Mouse (Mus musculus): ENCODE data around the gene Dync1li2.

Gene Dync1li2

DNA sequence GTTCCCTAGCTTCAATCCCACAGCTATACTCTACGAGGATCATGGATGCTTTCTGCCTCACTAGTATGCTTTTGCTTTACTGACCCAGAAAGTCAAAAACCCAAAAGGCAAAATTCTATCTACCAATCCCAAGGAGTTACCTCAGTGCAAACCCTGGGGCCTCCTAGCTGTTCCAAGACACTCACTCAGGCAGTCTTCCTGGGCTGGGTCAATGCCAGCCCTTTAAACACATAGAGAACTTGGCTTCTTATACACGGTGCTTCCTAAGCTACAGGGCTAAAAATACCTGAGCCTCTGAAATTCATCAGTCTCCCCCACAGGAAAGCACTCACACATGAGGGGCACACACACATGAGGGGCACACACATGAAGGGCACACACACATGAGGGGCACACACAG is 59.6 kb downstream of the Dync1li2 start:
- peak; percentile 57 for DNase-seq (ENCODE audit: low read depth, low spot score)

DNA sequence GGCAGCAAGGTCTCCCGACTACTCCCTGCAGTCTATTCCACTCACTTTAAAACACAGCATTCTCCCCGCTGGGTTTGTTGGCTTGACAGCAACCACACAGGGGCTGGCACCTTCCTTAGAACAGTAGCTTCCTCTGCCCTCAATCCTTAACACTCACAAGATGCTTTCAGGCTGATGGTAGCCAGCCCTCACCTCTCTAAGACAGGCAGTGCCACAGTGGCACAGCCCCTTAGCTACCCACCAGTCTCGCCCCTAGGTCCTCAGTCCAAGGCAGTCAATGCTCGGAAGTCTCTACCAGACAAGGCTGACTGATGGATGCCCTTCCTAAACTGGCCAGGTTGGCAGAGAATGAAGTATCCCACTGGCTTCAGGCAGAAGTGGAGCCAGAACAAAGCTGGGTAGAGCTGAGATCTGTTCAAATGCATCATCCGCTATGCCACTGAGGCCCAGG is 61.9 kb downstream of the Dync1li2 start:
- no peak for DNase-seq (ENCODE audit: low read depth, low spot score)

DNA sequence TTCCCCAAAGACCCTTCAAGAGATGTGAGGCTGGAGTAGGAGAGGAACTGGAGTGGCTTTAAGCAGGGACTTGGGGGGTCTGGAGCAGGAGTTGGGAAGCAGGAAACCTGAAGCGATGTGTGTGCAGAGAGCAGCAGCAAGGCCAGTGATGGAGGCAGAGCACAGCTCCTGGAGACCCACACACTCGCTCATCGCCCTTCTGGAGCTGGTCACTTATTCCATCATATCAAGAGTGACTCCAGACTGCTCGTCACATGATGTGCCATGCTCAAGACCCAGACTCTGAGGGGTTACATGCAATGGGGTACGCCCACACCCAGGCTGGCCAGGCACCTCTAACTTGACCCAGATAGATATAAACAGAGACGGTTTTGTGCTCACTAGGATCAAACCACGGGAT is 62.6 kb downstream of the Dync1li2 start:
- no peak for DNase-seq (ENCODE audit: low read depth, low spot score)

DNA sequence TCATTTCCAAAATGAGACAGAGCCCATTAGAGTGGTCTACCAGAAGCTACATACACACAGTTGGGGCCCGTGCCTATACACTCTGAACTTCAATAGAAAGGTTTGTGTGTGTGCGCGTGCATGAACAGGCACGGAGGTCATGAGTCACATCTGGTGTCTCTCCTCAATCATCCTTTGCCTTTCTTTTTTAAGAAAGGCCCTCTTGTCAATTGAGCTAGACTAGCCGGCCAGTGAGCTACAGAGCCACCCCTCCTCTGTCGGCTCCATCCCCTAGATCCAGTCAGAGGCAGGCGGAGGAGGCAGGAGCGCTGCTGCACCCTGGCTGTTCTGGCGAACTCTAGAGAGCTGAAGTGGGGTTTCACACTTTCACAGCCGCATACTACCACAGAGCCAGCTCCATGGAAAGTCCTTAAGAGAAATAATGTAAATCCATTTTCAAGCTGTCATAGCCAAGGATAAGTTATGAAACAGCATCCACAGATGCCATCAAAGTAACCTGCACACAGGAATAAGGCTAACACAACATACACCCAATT is 63.5 kb downstream of the Dync1li2 start:
- DNase-seq (ENCODE audit: low read depth, low spot score), result no peak

DNA sequence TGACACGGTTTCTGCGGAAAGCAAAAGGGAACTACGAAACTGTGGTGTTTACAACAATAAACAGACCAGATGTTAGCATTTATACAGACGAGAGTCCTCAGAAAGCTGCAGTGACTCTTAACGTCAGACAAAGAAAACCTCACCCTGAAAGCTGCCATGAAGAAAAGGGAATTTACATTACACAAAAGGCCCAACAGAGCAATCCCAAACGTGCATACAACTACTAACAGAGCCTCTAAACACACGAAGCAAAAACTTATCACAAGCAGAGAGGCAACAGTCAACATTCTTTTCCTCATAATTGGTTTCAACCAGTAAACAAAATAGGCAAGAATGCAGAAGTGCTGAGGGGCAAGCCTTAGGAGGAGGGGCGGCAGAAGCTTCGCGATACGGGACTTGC is 66.2 kb downstream of the Dync1li2 start:
- DNase-seq (ENCODE audit: low read depth, low spot score), result no peak

DNA sequence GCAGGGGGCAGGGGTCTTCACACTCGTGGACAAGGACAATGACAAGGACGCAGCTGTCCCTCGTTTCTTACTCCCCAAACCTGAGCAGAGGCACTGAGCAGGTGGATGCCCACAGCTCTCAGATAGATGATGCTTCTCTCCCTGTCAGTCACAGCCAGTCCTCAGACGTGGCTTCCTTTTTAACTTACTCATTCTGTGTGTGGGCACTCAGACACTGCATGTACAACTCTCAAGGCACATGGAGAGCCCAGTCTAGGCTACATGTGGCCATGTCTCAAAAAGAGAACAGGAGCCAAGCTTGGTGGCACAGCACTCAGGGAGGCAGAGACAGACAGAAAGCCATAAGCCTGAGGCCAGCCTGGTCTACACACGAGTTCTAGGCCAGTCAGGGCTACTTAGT is 66.9 kb downstream of the Dync1li2 start:
- no peak for DNase-seq (ENCODE audit: low read depth, low spot score)

DNA sequence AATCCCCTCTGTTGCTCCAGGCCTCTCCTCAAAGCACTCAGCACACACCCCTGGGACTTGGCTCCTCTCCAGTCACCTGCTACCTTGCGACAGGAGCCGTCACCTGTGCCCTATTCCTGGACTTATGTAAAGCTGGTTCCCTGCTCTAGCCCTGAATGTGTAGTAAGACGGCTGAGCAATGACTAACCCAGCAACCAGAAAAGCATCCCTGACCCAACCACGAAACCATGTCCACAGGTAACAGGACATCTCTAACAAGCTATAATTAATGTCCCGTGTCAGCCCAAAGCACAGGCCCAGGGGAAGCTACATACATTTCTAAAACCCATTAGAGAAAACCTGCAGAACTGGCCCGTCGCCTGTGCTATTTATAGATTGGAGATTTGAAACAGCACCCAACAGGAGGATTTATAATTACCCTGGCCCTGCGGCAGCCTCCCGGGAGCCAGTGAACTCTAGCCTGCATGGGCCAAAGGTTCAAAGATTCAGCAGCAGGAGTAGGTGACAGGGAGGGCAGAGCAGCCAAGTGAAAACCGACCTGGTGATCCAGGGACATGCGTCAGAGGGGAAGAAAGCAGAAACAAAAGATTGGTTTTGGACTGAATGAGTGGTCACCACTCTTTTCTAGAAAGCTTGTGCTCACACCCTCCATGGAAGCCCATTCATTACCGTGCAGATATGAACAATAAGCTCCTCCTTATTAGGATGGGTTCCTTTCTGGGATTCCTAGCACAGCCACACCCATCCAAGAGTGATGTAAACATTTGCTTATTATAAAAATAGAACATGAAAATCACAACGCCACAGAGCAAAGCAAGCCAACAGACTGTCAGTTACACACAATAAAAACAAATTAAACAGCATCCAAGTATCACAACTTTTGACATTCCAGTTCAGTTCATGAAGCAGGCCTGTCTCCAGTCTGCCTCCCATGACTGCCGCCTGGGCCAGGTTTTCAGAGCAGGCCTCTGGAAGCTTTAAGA is 67.7 kb downstream of the Dync1li2 start:
- peak; percentile 67 for DNase-seq (ENCODE audit: low read depth, low spot score)

DNA sequence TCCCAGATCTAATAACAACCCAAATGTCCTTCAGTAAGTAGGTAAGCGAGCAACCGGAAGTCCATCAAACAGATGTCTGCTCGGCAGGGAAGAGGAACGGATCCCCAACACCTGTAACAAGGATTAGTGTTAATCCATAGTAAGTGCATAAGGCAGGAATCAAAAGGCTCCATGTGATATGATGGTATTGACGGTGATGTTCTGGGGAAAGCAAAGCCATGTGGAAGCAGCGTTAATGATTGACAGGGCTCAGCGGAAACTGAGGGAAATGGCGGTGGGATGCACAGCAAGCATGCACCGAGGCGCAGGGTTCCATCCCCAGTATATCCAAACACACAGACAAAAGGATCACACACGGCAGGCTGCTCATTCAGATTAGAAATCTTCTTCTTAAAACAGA is 68.6 kb downstream of the Dync1li2 start:
- DNase-seq (ENCODE audit: low read depth, low spot score), result no peak

DNA sequence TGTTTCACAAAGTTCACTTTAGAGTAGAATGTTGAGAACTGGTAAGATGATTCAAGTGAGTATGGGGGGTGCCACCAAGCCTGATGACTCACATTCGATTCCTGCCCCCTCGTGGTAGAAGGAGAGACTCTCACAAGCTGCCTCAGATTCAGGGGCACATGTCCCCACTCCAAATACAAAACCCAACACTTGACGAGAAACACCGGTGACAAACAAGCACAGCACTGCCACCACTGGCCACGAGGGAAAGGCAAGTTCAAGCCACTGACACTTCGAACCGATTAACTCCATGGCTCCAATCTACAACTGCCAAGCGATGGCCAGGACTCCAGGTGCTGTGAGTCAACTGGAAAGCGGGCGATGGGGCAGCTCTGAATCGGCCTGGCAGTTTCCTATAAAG is 69.1 kb downstream of the Dync1li2 start:
- no peak for DNase-seq (ENCODE audit: low read depth, low spot score)

DNA sequence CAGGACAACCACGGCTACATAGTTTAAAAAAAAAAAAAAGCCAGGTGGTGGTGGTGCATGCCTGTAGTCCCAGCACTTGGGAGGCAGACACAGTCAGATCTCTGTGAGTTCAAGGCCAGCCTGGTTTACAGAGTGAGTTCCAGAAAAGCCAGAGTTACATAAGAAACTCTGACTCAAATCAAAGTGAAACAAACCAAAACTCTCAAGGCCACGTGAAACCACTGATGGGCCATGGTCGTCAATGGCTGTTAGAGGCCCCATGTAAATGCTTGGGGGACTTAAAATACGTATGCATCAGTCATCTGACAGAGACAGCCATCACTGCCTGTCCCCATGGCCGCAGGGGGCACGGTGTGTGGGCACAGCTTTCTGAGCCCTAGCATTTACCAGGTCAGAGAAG is 71.7 kb downstream of the Dync1li2 start:
- DNase-seq (ENCODE audit: low read depth, low spot score), result no peak

DNA sequence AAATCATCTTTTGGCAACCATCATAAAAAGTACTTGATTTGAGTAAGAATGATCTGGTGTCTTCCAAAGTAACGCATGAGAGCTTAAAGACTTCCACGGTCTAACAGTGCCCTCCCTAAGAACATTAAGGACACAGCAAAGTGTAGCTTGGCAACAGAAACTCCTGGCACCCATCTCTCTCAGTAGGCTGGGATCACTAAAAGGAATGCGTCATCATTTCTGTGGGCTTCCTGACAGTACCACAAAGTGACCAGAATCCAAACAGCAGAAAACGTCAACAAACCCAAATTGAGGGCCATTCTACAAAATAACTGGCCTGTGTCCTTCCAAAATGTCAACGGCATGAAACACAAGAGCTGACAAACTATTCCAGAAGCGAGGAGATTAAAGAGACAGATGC is 72.8 kb downstream of the Dync1li2 start:
- DNase-seq (ENCODE audit: low read depth, low spot score), result peak; percentile 54

DNA sequence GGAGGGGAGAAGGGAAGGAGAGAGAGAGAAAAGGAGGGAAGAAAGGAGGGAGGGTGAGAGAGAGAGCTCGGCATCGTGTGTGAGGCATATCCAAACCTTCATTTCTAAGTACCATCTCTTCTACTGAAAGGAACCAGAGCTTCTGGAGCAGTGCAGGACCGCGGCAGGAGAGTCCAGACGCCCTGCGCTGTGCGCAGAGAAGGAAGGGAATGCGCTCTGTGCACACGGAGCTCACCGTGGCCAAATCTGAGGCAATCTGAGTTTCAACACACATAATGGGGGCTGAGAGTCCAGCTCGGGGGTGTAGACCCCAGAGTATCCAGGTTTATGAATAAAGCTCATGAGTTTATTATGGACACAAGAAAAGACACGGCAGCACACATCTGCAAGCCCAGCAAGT is 73.3 kb downstream of the Dync1li2 start:
- DNase-seq (ENCODE audit: low read depth, low spot score), result no peak
